Mouse (Mus musculus): ENCODE data around the gene Hells.

Hells gene

GRCm38 (mm10) chr19:38930788-38931565 is at the start of gene Hells:
Hells (plus strand) TSS chr19:38930915.
- CTCF ChIA-PET, result interaction anchor here (0.6 kb wide), 1 partner anchor 70 kb away, joined by 4 read pairs; no protein-coding TSS in a partner anchor

GRCm38 (mm10) chr19:38901146-38902135 is 29.3 kb upstream of the Hells start:
- CTCF ChIA-PET, result interaction anchor here (0.6 kb wide), 1 partner anchor 13 kb away, joined by 6 read pairs; no protein-coding TSS in a partner anchor

- CTCF ChIA-PET, result no interaction called here
Measured at GRCm38 (mm10) chr19:38902501-38902900, 28.2 kb upstream of the Hells start.

GRCm38 (mm10) chr19:38913786-38914185 is 16.9 kb upstream of the Hells start:
- CTCF ChIA-PET, result no interaction called here

GRCm38 (mm10) chr19:38914926-38915325 is 15.8 kb upstream of the Hells start:
- CTCF ChIA-PET, result interaction anchor here (0.6 kb wide), 1 partner anchor 13 kb away, joined by 6 read pairs; no protein-coding TSS in a partner anchor

- CTCF ChIA-PET, result no interaction called here
Measured at GRCm38 (mm10) chr19:38915677-38916076, 15.0 kb upstream of the Hells start.

- CTCF ChIA-PET, result no interaction called here
Measured at GRCm38 (mm10) chr19:38928481-38929158, 2.1 kb upstream of the Hells start.

- CTCF ChIA-PET, result no interaction called here
Measured at GRCm38 (mm10) chr19:38929471-38930251, 1.1 kb upstream of the Hells start.

GRCm38 (mm10) chr19:38930252-38930787 is 395 bp upstream of the Hells start:
- CTCF ChIA-PET, result no interaction called here

- CTCF ChIA-PET, result interaction anchor here (0.6 kb wide), 1 partner anchor 70 kb away, joined by 4 read pairs; no protein-coding TSS in a partner anchor
Measured at GRCm38 (mm10) chr19:38931566-38931890, 813 bp downstream of the Hells start.

GRCm38 (mm10) chr19:38944590-38945307 is 14.0 kb downstream of the Hells start:
- CTCF ChIA-PET, result no interaction called here

- CTCF ChIA-PET, result interaction anchor here (0.6 kb wide), 1 partner anchor 12 kb away, joined by 3 read pairs; no protein-coding TSS in a partner anchor
Measured at GRCm38 (mm10) chr19:38970741-38971140, 40.0 kb downstream of the Hells start.

GRCm38 (mm10) chr19:38972581-38972980 is 41.9 kb downstream of the Hells start:
- CTCF ChIA-PET, result no interaction called here

GRCm38 (mm10) chr19:38973666-38974065 is 43.0 kb downstream of the Hells start:
- CTCF ChIA-PET, result no interaction called here

GRCm38 (mm10) chr19:38976269-38976668 is 45.6 kb downstream of the Hells start:
- CTCF ChIA-PET, result no interaction called here

GRCm38 (mm10) chr19:38981966-38982365 is 51.3 kb downstream of the Hells start:
- CTCF ChIA-PET, result no interaction called here

GRCm38 (mm10) chr19:38998248-38998647 is 67.5 kb downstream of the Hells start:
- CTCF ChIA-PET, result no interaction called here

GRCm38 (mm10) chr19:38998676-38999075 is 68.0 kb downstream of the Hells start:
- CTCF ChIA-PET, result no interaction called here

GRCm38 (mm10) chr19:39005132-39005531 is 74.4 kb downstream of the Hells start:
- CTCF ChIA-PET, result no interaction called here

- CTCF ChIA-PET, result no interaction called here
Measured at GRCm38 (mm10) chr19:39006715-39007114, 76.0 kb downstream of the Hells start, which contains the start of gene Cyp2c55. Cyp2c55 (plus strand) TSS chr19:39007019.

Measured in spleen, embryonic (tissue).